Mouse (Mus musculus) ES-Bruce4 (cell line): ENCODE measurements around the gene Stk36.

Experiments used
- CTCF ChIP-seq: IDR thresholded peaks from one replicate; pipeline ENCODE4 v1.8.1; 2011; ENCODE audit warnings: low read depth, low read length
- POLR2A ChIP-seq: IDR thresholded peaks from one replicate; pipeline ENCODE4 v1.8.1; 2011; ENCODE audit warnings: low read length; ENCODE audit not compliant: insufficient read depth

DNA sequence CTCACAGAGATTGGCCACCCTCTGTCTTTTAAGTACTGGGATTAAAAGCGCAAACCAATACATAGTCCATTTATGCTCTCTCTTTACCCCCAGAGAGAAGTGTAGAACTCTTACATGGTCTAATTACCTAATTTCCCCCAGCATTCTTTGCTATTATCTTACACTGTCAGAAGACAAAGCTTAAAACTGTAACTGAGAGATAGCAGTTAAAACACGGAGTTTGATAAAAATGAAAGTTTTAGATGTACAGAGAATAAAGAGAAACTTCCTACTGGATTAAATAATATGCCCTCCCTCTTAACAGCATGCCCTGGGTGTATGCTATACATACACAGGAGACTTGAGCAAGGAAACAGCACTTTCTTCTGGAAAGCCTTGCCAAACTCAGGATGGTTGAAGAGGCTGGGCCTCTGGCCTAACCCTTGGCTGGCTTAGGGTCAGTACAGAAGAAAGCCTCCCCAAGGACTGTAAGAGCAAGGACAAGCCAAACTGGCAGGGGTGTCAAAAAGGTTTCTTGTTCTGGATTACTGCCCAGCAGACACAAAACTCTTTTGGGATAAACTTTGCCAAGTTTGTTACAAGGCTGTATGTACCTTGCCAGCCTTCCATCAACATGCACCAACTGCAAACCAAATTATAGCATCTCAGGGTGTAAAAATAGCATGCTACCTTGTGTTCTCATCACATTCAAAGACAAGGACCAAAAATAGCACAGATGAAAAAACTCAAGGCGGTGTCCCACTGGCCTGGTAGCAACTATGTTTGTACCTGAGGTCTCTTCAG lies 16.4 kb upstream of the Stk36 start:
- TF ChIP-seq CTCF: no peak
- no peak for TF ChIP-seq POLR2A
